Comparison of ENCODE assay signal across 9 mouse cellular contexts in genomic region chr15:32568181-32568857, GRCm38 (mm10).
DNase-seq lines count a peak whose midpoint lies in the region; ATAC-seq lines count a peak whose summit lies in the region.
"Had no signal": no experiment of that assay in that cellular context is flagged by ENCODE, and none has a peak within 500 bp of the region (broad histone marks: within the 10 kb centered on the region; RNA-seq: fewer than 3 reads in every experiment).

No protein-coding gene starts in this region.

- no peak overlapping the region for H3K4me3 ChIP-seq in midbrain, embryonic 11.5 days (ENCODE audit: low read depth, low read length)
- no peak overlapping the region for H3K4me3 ChIP-seq in midbrain, embryonic 10.5 days
- H3K4me3 ChIP-seq in limb, embryonic 10.5 days: no peak overlapping the region

- H3K4me2 ChIP-seq in midbrain, embryonic 11.5 days: no peak overlapping the region

- peak; percentile 9 for DNase-seq in heart, adult 8-10 months (ENCODE audit: low spot score)
- no peak for DNase-seq in heart, postnatal 36 days
- DNase-seq in midbrain, embryonic 11.5 days (ENCODE audit: low spot score, missing footprints): peak; percentile 72
- DNase-seq in midbrain, embryonic 10.5 days (ENCODE audit: low spot score): no peak
- peak; percentile 41 to 53 for DNase-seq in cerebellum, postnatal 36 days
- DNase-seq in yolk sac, embryonic 10.5 days (ENCODE audit: low spot score): no peak
- DNase-seq in limb, embryonic 10.5 days (ENCODE audit: low spot score): no peak
- no peak for DNase-seq in urinary bladder, postnatal 4 days (ENCODE audit: low spot score in 2 of 2)

- intact Hi-C loops in heart, postnatal 36 days (cut with DNase I): loop anchor here (1.0 to 5.0 kb wide), 3 partner anchors 131 to 556 kb away; no protein-coding TSS in a partner anchor

- 80% methylated on average over 3 of the region's 3 CpGs for WGBS in midbrain, embryonic 11.5 days
- WGBS in midbrain, embryonic 10.5 days: 88% methylated on average over 3 of the region's 3 CpGs
- 97% methylated on average over 3 of the region's 3 CpGs for WGBS in limb, embryonic 10.5 days

- no peaks in the 10 kb centered on the region for H3K36me3 ChIP-seq in midbrain, embryonic 11.5 days (ENCODE audit: control insufficient read depth, insufficient read depth, low read length)
- H3K36me3 ChIP-seq in midbrain, embryonic 10.5 days: no peaks in the 10 kb centered on the region
- H3K36me3 ChIP-seq in limb, embryonic 10.5 days: peaks cover 9% of the 10 kb centered on the region

- no peaks in the 10 kb centered on the region for H3K27me3 ChIP-seq in midbrain, embryonic 11.5 days (ENCODE audit: control insufficient read depth, insufficient read depth, low read length)
- no peaks in the 10 kb centered on the region for H3K27me3 ChIP-seq in midbrain, embryonic 10.5 days (ENCODE audit: low read depth, poor library complexity, severe bottlenecking)
- H3K27me3 ChIP-seq in limb, embryonic 10.5 days (ENCODE audit: low read depth, poor library complexity, severe bottlenecking): no peaks in the 10 kb centered on the region

- 0 out of 2 replicates have a peak, but pooled peaks cover 6% of the 10 kb centered on the region for H3K4me1 ChIP-seq in midbrain, embryonic 11.5 days (ENCODE audit: control insufficient read depth, insufficient read depth, low read length)
- H3K4me1 ChIP-seq in midbrain, embryonic 10.5 days: peaks cover 15% of the 10 kb centered on the region
- no peaks in the 10 kb centered on the region for H3K4me1 ChIP-seq in limb, embryonic 10.5 days

- no peak overlapping the region for H3K9ac ChIP-seq in midbrain, embryonic 11.5 days (ENCODE audit: low read length)

- no peak overlapping the region for H3K27ac ChIP-seq in midbrain, embryonic 11.5 days (ENCODE audit: low read depth, low read length)
- no peak overlapping the region; the same call in 1 of the 2 replicates for H3K27ac ChIP-seq in midbrain, embryonic 10.5 days (replicated peaks)
- no peak overlapping the region for H3K27ac ChIP-seq in limb, embryonic 10.5 days
- H3K27ac ChIP-seq: macrophage had no signal

- H3K9me3 ChIP-seq in midbrain, embryonic 11.5 days (ENCODE audit: control insufficient read depth, low read length): no peaks in the 10 kb centered on the region
- no peaks in the 10 kb centered on the region for H3K9me3 ChIP-seq in midbrain, embryonic 10.5 days (replicated peaks)
- no peaks in the 10 kb centered on the region for H3K9me3 ChIP-seq in limb, embryonic 10.5 days (replicated peaks)

- ATAC-seq in midbrain, embryonic 11.5 days (ENCODE audit: low FRiP score): no peak

Comparison
In these comparisons a context has a peak if more than half of its experiments do, and no peak if none do; other contexts are left out.
1. DNase-seq: peak in heart, adult 8-10 months (single experiment), midbrain, embryonic 11.5 days (single experiment) and cerebellum, postnatal 36 days (2 of 2); none in heart, postnatal 36 days (0 of 2), midbrain, embryonic 10.5 days (single experiment), yolk sac, embryonic 10.5 days (single experiment), limb, embryonic 10.5 days (single experiment) and urinary bladder, postnatal 4 days (0 of 2).